Mouse (Mus musculus) neural tube, embryonic 14.5 days (tissue): ENCODE data around the gene Gm3127. TPM values are rescaled to one million over a fixed set of nuclear protein-coding genes. Genes with fewer than 3 reads are reported as not detected.
A peak's percentile ranks its signal among the peaks of the same experiment; 100 is the strongest.
"Not testable (repeated sequence)": the region's sequence is repeated elsewhere in the genome, so short reads cannot be mapped to it uniquely, and the experiment has no call there.

Experiments
- ATAC-seq: fragments of 200-750 bp; cut with Nextera tagmentation; 2 replicates; pipeline ENCODE4 v1.8.0; 2017; ENCODE audit warnings: low read depth, mild to moderate bottlenecking, moderate TSS enrichment, moderate library complexity
- H3K27ac ChIP-seq: fragments of 300-500 bp; sonication (generic); 2 replicates; pipeline ENCODE4 v1.5.1; 2014; ENCODE audit warnings: low read depth, mild to moderate bottlenecking, control low read depth, low read length, moderate library complexity, mixed read lengths
- H3K27me3 ChIP-seq: fragments of 300-500 bp; sonication (generic); 2 replicates; pipeline ENCODE4 v1.6.1; 2014; ENCODE audit warnings: low read length; ENCODE audit not compliant: control insufficient read depth, insufficient read depth
- H3K36me3 ChIP-seq: fragments of 300-500 bp; sonication (generic); 2 replicates; pipeline ENCODE4 v1.6.1; 2014; ENCODE audit warnings: low read length, mixed read lengths; ENCODE audit not compliant: control insufficient read depth, insufficient read depth
- H3K4me1 ChIP-seq: fragments of 300-500 bp; sonication (generic); 2 replicates; pipeline ENCODE4 v1.6.1; 2014; ENCODE audit warnings: low read length; ENCODE audit not compliant: control insufficient read depth, insufficient read depth
- H3K4me2 ChIP-seq: fragments of 300-500 bp; sonication (generic); 2 replicates; pipeline ENCODE4 v1.6.1; 2014; ENCODE audit warnings: mild to moderate bottlenecking, low read depth, low read length, control low read depth
- H3K4me3 ChIP-seq: fragments of 300-500 bp; sonication (generic); 2 replicates; pipeline ENCODE4 v1.5.1; 2014; ENCODE audit warnings: low read depth, low read length, control low read depth, mixed read lengths
- H3K9ac ChIP-seq: fragments of 300-500 bp; sonication (generic); replicated peaks from 2 replicates; pipeline ENCODE4 v1.6.1; 2014; ENCODE audit warnings: low read depth, mild to moderate bottlenecking, control low read depth, low read length, mixed read lengths
- H3K9me3 ChIP-seq: fragments of 300-500 bp; sonication (generic); 2 replicates; pipeline ENCODE4 v1.6.1; 2016; ENCODE audit warnings: low read length; ENCODE audit not compliant: control insufficient read depth
- WGBS: fragments of 180-500 bp; shearing (Covaris S2); extraction: QIAGEN DNeasy Blood & Tissue Kit; methylation state at CpG from one replicate; pipeline ENCODE4 v1.1.7; 2014; 5-methylcytosine and 5-hydroxymethylcytosine counted together
- polyA plus RNA-seq: library from polyadenylated mRNA; unstranded; fragments of >200 nt; fragmentation: Nextera tagmentation; extraction: Ambion mirVana; gene quantifications from 2 replicates; pipeline ENCODE4 v1.2.1, GENCODE M21; 2014

The Gm3127 gene
- polyA plus RNA-seq = not detected in 2 replicates

- not testable (repeated sequence) for H3K4me3 ChIP-seq, H3K4me1 ChIP-seq, H3K36me3 ChIP-seq, ATAC-seq, H3K9me3 ChIP-seq, H3K27ac ChIP-seq, H3K27me3 ChIP-seq, H3K9ac ChIP-seq, H3K4me2 ChIP-seq
- no CpG with 5 or more reads among the region's 2 CpGs for WGBS
These were observed at the start of gene Gm3127 for GRCm38 (mm10) chr14:4164730-4165129. Gene Gm3127 (plus strand): TSS chr14:4165030.

GRCm38 (mm10) chr14:4141646-4142045 is 23.2 kb upstream of the Gm3127 start:
- ATAC-seq, H3K4me2 ChIP-seq, H3K4me1 ChIP-seq, H3K27ac ChIP-seq, H3K9me3 ChIP-seq, H3K4me3 ChIP-seq, H3K27me3 ChIP-seq, H3K36me3 ChIP-seq, H3K9ac ChIP-seq: not testable (repeated sequence)
- WGBS = 95% methylated on average over 4 of the region's 4 CpGs

GRCm38 (mm10) chr14:4182030-4182429 is 17.2 kb downstream of the Gm3127 start:
- not testable (repeated sequence) for H3K27me3 ChIP-seq, H3K9me3 ChIP-seq, H3K4me1 ChIP-seq, H3K36me3 ChIP-seq, ATAC-seq, H3K27ac ChIP-seq
- Histone ChIP-seq H3K4me2 (peak overlapping the region; percentile 43), H3K9ac (peak overlapping the region; percentile 41), H3K4me3 (peak overlapping the region; percentile 30)
- 12% methylated on average over 13 of the region's 14 CpGs for WGBS

GRCm38 (mm10) chr14:4182491-4183210 is 17.8 kb downstream of the Gm3127 start, which contains the start of gene Gm2974:
Gene Gm2974 (plus strand): TSS chr14:4182576.
- not testable (repeated sequence) for ATAC-seq, H3K27me3 ChIP-seq, H3K4me1 ChIP-seq, H3K9me3 ChIP-seq, H3K36me3 ChIP-seq, H3K27ac ChIP-seq
- 15% methylated on average over 36 of the region's 59 CpGs for WGBS
- H3K9ac ChIP-seq = peak within 1 kb of the TSS; percentile 41
- peak within 1 kb of the TSS; percentile 30 for H3K4me3 ChIP-seq
- peak within 1 kb of the TSS; percentile 43 for H3K4me2 ChIP-seq

- not testable (repeated sequence) for H3K4me3 ChIP-seq, H3K9me3 ChIP-seq, H3K36me3 ChIP-seq, H3K9ac ChIP-seq, H3K27me3 ChIP-seq, H3K27ac ChIP-seq, H3K4me1 ChIP-seq, ATAC-seq, H3K4me2 ChIP-seq
- 44% methylated on average over 4 of the region's 10 CpGs for WGBS
These were observed 18.5 kb downstream of the Gm3127 start for GRCm38 (mm10) chr14:4183375-4183774.

Other genes with a start within 250 kb of the Gm3127 start
- gene Gm3029, start 233.3 kb upstream of the Gm3127 start, polyA plus RNA-seq = not detected in 2 replicates
- 1.9 and 2.7 TPM in 2 replicates for gene Gm3095, start 201.5 kb upstream of the Gm3127 start, polyA plus RNA-seq
- not detected in 2 replicates for gene Gm3099, start 166.6 kb upstream of the Gm3127 start, polyA plus RNA-seq
- gene Gm5796, start 141.1 kb upstream of the Gm3127 start, polyA plus RNA-seq = 4.8 and 5.0 TPM in 2 replicates
- gene Gm3115, start 80.9 kb upstream of the Gm3127 start, polyA plus RNA-seq = not detected in 2 replicates
- 4.3 and 7.5 TPM in 2 replicates for gene Gm8108, start 54.5 kb upstream of the Gm3127 start, polyA plus RNA-seq
- 9.9 and 12.7 TPM in 2 replicates for gene Gm2974, start 17.5 kb downstream of the Gm3127 start, polyA plus RNA-seq
- not detected in 2 replicates for gene Gm3138, start 84.6 kb downstream of the Gm3127 start, polyA plus RNA-seq
- gene Gm3149, start 152.3 kb downstream of the Gm3127 start, polyA plus RNA-seq = not detected in 2 replicates
- 5.6 and 8.5 TPM in 2 replicates for gene 2610042L04Rik, start 169.7 kb downstream of the Gm3127 start, polyA plus RNA-seq
- not detected in 2 replicates for gene Gm3159, start 232.5 kb downstream of the Gm3127 start, polyA plus RNA-seq